Mouse (Mus musculus): Measurements from ENCODE around the gene Clec2g.

The Clec2g gene

DNA sequence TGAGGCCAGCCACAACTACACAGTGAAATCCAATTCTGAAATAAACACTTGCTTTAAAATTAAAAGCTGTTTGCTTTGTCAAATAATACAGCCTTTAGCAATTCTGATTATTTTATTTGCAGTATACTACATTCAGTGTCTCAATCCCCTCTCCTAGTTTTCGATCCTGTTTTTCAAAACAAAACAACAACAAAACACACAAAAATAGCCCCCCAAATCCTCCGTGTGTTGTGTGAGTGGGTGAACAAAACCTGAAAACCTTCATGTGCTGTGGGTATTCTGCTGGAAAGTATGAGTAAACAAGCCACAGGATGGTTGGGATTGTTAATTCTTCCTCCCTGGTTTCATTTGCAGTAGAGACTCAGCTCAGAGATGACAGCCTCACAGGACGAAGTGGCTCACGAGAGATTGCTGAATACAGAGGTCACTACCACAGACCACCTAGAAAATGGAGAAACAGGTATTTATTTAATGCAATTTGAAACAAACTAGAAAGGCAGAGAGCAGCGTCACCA is 79.6 kb downstream of the Clec2g start:
- DNase-seq (ENCODE audit: low spot score in 2 of 2): no peak

DNA sequence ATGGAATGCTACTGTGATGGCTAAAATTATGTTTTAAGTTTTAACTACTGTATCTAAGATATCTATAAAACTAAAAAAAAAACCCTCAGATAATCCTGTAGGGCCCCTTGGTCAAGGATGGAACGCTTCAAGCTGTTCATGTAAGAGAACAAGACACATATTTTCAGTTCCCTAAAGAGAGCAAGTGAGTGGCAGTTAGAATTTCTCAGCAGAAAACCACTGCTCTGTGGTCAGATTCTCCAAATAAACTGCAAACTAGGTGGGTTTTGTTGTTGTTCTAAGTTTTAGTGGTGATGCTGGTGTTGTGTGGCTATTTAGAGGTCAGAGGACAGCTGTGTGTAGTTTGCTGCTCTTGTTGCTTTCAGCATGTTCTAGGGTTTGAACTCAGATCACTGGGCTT is 80.2 kb downstream of the Clec2g start:
- DNase-seq (ENCODE audit: low spot score in 2 of 2): no peak

DNA sequence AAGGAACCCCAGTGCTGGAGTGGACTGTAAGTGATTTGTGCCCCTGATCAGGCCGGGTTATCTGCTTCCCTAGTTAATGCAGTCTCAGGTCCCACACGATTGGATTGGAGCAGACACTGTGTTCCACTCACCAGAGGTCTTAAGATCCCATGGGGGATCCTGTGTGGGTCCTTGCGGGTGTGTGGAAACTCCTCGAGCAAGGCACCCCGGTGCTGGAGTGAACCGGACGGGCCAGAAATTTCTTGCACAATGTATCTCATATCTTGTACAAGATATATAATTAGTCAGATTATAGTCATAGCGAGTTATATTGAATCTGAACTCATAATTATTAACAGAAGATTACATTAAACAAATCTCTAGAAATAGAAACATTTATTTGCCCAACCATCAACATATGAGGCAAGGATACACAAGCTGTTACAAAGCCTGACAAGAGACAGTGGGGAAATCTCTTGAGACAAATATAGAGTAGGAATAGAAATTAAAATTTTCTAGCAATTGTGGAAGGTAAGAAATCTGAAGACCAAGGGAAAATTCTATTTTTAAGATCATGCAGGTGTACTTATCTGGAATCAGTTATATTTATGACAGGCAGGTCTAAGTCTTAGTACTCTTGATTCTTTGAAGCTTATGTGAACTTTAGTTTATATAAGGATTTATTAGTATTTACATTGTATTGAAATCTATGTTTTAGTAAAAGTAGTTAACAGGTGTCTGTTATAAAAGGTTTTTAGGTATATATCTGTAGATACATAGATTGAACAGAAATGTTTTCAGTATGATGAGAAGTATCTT is 93.5 kb downstream of the Clec2g start:
- DNase-seq (ENCODE audit: low spot score in 2 of 2): no peak

DNA sequence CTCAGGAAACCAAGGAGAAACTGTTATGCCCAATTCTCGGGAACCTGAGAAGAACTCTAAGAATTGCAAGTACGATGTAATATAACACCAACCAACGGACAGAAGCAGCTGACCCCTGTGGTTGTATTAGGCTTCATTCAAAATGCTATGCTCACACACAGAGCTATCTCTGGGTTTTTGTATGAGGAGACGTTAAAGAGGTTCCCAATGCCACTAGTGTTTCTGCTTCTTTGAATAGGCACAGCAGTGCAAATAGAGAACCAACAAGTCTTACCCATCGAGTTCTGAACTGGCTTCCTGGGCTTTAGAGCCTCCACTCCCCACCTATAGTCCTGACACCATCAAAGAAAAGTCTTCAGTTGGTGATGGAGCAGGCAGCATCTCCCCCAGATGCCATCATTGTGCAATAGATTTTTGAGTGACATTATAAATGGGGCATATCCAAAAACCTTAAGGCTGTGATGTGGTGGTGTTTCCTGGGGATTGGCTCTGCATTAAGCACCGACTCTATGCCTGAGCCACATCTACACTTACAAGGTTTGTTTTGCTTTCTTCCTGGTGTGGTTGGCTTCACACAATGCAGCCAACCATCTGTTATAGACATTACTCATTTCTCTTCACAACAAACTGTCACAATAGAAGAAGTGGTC is 96.1 kb downstream of the Clec2g start:
- peak in 1 of 2 experiments; percentile 13 for DNase-seq (ENCODE audit: low spot score in 2 of 2)

DNA sequence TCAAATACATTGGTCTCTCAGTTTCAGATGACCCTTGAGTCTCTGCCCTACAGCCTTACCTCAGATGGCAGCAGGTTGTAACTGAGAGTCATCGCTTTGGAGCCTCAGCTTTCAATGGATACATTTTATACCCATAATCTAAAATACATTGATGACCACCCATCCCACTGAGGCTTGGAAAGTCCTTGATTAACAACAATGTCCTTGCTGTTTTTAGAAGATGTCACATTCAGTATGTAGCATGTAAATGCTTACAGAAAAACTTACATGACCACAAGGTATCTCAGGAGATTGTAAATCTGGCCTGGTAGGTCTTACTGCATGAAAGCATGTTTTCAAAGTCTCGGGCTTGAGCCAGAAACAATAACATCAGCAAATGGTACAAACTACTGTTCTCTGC is 96.8 kb downstream of the Clec2g start:
- no peak for DNase-seq (ENCODE audit: low spot score in 2 of 2)

DNA sequence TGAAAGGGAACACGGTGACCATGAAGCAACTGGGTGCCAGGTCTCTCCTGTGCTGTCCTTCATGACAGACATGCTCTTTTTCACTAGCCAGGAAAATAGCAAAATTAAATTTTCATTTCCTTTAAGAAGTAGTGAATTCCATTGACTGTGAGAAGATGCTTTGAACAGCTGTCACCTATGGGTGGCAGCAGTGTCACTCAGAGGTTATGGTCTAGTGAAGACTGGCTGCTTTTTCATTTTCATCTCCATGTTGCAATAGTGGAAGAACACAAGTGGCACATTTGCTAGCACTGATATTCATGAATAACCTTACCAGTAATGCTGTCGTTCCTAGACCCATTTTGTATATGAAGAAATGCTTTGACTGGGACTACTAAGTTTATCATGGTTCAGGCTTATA is 99.2 kb downstream of the Clec2g start:
- peak in 1 of 2 experiments; percentile 9 for DNase-seq (ENCODE audit: low spot score in 2 of 2)

All from heart, adult 9 months (tissue).